Mouse (Mus musculus) cerebellum, adult 11-12 months (tissue): ENCODE measurements around the gene Ankrd2.

Source experiments
- DNase-seq: peaks from one replicate; pipeline ENCODE4 v3.0.0; 2022

The Ankrd2 gene

GRCm38 (mm10) chr19:42016840-42017239 is 19.0 kb upstream of the Ankrd2 start:
- DNase-seq, result no peak

GRCm38 (mm10) chr19:42017399-42018247 is 18.2 kb upstream of the Ankrd2 start:
- DNase-seq, result peak; percentile 97

GRCm38 (mm10) chr19:42019011-42019522 is 16.7 kb upstream of the Ankrd2 start:
- DNase-seq, result no peak

- no peak for DNase-seq
Observed at GRCm38 (mm10) chr19:42021681-42022541, 13.9 kb upstream of the Ankrd2 start.

GRCm38 (mm10) chr19:42022542-42022848 is 13.3 kb upstream of the Ankrd2 start:
- no peak for DNase-seq

GRCm38 (mm10) chr19:42026158-42026557 is 9.6 kb upstream of the Ankrd2 start:
- DNase-seq, result peak; percentile 83

- no peak for DNase-seq
Observed at GRCm38 (mm10) chr19:42031112-42031511, 4.7 kb upstream of the Ankrd2 start.

GRCm38 (mm10) chr19:42033611-42034010 is 2.2 kb upstream of the Ankrd2 start:
- no peak for DNase-seq

GRCm38 (mm10) chr19:42034146-42034775 is 1.5 kb upstream of the Ankrd2 start:
- no peak for DNase-seq

GRCm38 (mm10) chr19:42034881-42035455 is 832 bp upstream of the Ankrd2 start:
- no peak for DNase-seq

GRCm38 (mm10) chr19:42036357-42036756 is 557 bp downstream of the Ankrd2 start:
- DNase-seq, result no peak

- no peak for DNase-seq
Observed at GRCm38 (mm10) chr19:42037167-42037702, 1.4 kb downstream of the Ankrd2 start.

- DNase-seq, result no peak
Observed at GRCm38 (mm10) chr19:42038310-42038709, 2.5 kb downstream of the Ankrd2 start.

GRCm38 (mm10) chr19:42043988-42044387 is 8.2 kb downstream of the Ankrd2 start:
- no peak for DNase-seq

- DNase-seq, result peak; percentile 60
Observed at GRCm38 (mm10) chr19:42045269-42046102, 9.7 kb downstream of the Ankrd2 start, which contains the start of gene Hoga1. Hoga1 (plus strand) TSS chr19:42045610.

GRCm38 (mm10) chr19:42050251-42050650 is 14.5 kb downstream of the Ankrd2 start:
- no peak for DNase-seq

- DNase-seq, result no peak
Observed at GRCm38 (mm10) chr19:42051351-42051750, 15.6 kb downstream of the Ankrd2 start.

- no peak for DNase-seq
Observed at GRCm38 (mm10) chr19:42051948-42052347, 16.1 kb downstream of the Ankrd2 start, which contains the start of gene 4933411K16Rik. 4933411K16Rik (plus strand) TSS chr19:42052248.

- no peak for DNase-seq
Observed at GRCm38 (mm10) chr19:42054255-42054654, 18.5 kb downstream of the Ankrd2 start.

- no peak for DNase-seq
Observed at GRCm38 (mm10) chr19:42055881-42056280, 20.1 kb downstream of the Ankrd2 start.

GRCm38 (mm10) chr19:42056719-42057409 is 21.1 kb downstream of the Ankrd2 start:
- no peak for DNase-seq
